Mouse (Mus musculus) heart, embryonic 11.5 days (tissue): ENCODE measurements around the gene Xpnpep3. TPM values are rescaled to one million over a fixed set of nuclear protein-coding genes. Genes with fewer than 3 reads are reported as not detected.

Experiments
- ATAC-seq: fragments of 200-750 bp; cut with Nextera tagmentation; replicated peaks from 2 replicates; pipeline ENCODE4 v1.8.0; 2017; ENCODE audit warnings: moderate library complexity; ENCODE audit not compliant: insufficient number of reproducible peaks, low FRiP score, low TSS enrichment
- H3K27ac ChIP-seq: fragments of 300-500 bp; sonication (generic); 2 replicates; pipeline ENCODE4 v1.5.1; 2014; ENCODE audit warnings: mild to moderate bottlenecking, low read depth, low read length
- H3K27me3 ChIP-seq: fragments of 300-500 bp; sonication (generic); 2 replicates; pipeline ENCODE4 v1.6.1; 2014; ENCODE audit warnings: mild to moderate bottlenecking, low read length, mixed read lengths; ENCODE audit not compliant: control insufficient read depth, insufficient read depth
- H3K36me3 ChIP-seq: fragments of 300-500 bp; sonication (generic); 2 replicates; pipeline ENCODE4 v1.6.1; 2014; ENCODE audit warnings: mild to moderate bottlenecking, low read length, moderate library complexity, mixed read lengths; ENCODE audit not compliant: control insufficient read depth, insufficient read depth
- H3K4me1 ChIP-seq: fragments of 300-500 bp; sonication (generic); 2 replicates; pipeline ENCODE4 v1.6.1; 2014; ENCODE audit warnings: low read length; ENCODE audit not compliant: control insufficient read depth, insufficient read depth
- H3K4me2 ChIP-seq: fragments of 300-500 bp; sonication (generic); 2 replicates; pipeline ENCODE4 v1.6.1; 2014; ENCODE audit warnings: mild to moderate bottlenecking, moderate library complexity
- H3K4me3 ChIP-seq: fragments of 300-500 bp; sonication (generic); 2 replicates; pipeline ENCODE4 v1.5.1; 2014; ENCODE audit warnings: low read depth, low read length
- H3K9ac ChIP-seq: fragments of 300-500 bp; sonication (generic); 2 replicates; pipeline ENCODE4 v1.6.1; 2014; ENCODE audit warnings: mild to moderate bottlenecking, low read depth, low read length, moderate library complexity
- H3K9me3 ChIP-seq: fragments of 300-500 bp; sonication (generic); replicated peaks from 2 replicates; pipeline ENCODE4 v1.6.1; 2016; ENCODE audit warnings: low read length; ENCODE audit not compliant: control insufficient read depth
- WGBS: fragments of 180-500 bp; shearing (Covaris S2); extraction: QIAGEN DNeasy Blood & Tissue Kit; methylation state at CpG from one replicate; pipeline ENCODE4 v1.1.7; 2014; ENCODE audit not compliant: insufficient replicate concordance; 5-methylcytosine and 5-hydroxymethylcytosine counted together
- polyA plus RNA-seq: library from polyadenylated mRNA; unstranded; fragments of >200 nt; fragmentation: Nextera tagmentation; extraction: Ambion mirVana; gene quantifications from 2 replicates; pipeline ENCODE4 v1.2.1, GENCODE M21; 2014

Gene Xpnpep3
- polyA plus RNA-seq, 1 experiment from 2014 or later = 9.6 TPM

DNA sequence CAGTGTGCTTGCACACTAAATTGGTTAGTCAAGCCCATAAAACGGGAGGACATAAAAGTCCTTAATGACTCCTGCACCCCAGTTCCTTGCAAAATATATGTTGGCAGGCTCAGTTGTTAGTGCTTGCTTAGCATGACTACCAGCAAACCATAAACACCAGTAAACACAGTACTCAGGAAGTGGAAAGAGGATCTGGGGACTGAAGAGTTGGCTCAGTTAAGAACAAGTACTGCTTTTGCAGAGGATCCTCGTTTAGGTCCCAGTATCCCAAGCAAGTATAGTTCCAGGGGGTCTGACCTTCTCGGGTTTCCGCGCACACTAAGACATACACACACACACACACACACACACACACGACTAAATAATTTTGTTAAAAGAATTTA lies 38.9 kb upstream of the Xpnpep3 start:
- Histone ChIP-seq H3K4me1 (0 out of 2 replicates have a peak, but pooled peaks cover 3% of the 10 kb centered on the region), H3K36me3 (peaks cover 5% of the 10 kb centered on the region), H3K9me3 (no peaks in the 10 kb centered on the region), H3K4me2 (peak overlapping the region; percentile 66), H3K9ac (no peak overlapping the region), H3K27me3 (no peaks in the 10 kb centered on the region), H3K4me3 (peak overlapping the region; percentile 54), H3K27ac (peak overlapping the region; percentile 62; the same call in 1 of the 2 replicates)
- WGBS = 35% methylated on average over 6 of the region's 6 CpGs
- ATAC-seq = peak; percentile 36; the same call in 1 of the 2 replicates

DNA sequence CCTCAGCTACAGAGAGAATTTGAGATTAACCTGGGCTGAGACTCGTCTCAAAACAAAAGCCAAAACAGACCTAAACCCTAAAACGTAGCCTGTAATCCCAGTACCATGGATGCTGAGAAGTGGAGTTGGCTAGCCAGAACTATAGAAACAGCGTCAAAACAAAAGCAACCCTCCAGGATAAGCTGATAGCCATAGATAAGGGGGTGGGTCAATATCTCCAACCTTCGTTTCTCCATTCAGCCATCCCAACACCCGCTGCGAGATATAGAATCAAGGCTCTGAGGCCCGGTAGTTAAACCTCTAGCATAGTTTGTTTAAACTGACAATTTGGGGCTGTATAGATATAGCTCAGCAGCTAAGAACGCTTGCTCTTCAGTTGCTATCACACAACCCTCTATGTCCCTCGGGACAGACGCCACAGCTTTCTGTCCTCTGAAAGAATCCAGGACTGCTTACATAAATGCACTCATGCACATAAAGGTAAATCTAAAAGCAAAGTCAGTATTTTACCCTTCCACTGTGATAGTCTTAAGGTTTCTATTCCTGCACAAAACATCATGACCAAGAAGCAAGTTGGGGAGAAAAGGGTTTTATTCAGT lies 38.4 kb upstream of the Xpnpep3 start:
- no peak for ATAC-seq
- Histone ChIP-seq H3K27ac (peak overlapping the region; percentile 62; the same call in 1 of the 2 replicates), H3K9me3 (no peaks in the 10 kb centered on the region), H3K4me3 (peak overlapping the region; percentile 54; the same call in 1 of the 2 replicates), H3K9ac (no peak overlapping the region), H3K27me3 (no peaks in the 10 kb centered on the region), H3K36me3 (peaks cover 8% of the 10 kb centered on the region), H3K4me1 (0 out of 2 replicates have a peak, but pooled peaks cover 3% of the 10 kb centered on the region), H3K4me2 (peak overlapping the region; percentile 66)
- 21% methylated on average over 10 of the region's 10 CpGs for WGBS

DNA sequence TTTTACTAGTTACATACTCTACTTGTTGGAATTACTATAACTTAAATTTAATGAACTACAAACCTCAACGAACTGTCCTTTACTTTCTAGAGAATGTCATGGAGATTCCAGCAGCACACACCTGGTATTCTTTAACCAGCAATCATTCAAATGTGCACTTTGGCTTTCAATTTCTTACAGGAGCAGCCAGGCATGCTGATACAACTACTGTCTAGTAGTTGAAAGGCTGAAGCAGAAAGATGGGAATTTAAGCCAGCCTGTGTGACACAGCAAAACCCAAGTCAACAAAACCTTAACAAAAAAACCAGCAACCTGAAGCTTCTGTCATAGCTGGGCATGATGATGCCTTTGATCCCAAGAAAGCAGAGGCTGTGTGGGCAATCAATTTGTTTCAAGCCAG lies 37.4 kb upstream of the Xpnpep3 start:
- no peak for ATAC-seq
- Histone ChIP-seq H3K36me3 (peaks cover 15% of the 10 kb centered on the region), H3K4me3 (no peak overlapping the region), H3K27ac (no peak overlapping the region), H3K4me2 (no peak overlapping the region), H3K27me3 (no peaks in the 10 kb centered on the region), H3K9ac (no peak overlapping the region), H3K4me1 (0 out of 2 replicates have a peak, but pooled peaks cover 3% of the 10 kb centered on the region), H3K9me3 (no peaks in the 10 kb centered on the region)
- WGBS = 86% methylated on average over 1 of the region's 1 CpGs

DNA sequence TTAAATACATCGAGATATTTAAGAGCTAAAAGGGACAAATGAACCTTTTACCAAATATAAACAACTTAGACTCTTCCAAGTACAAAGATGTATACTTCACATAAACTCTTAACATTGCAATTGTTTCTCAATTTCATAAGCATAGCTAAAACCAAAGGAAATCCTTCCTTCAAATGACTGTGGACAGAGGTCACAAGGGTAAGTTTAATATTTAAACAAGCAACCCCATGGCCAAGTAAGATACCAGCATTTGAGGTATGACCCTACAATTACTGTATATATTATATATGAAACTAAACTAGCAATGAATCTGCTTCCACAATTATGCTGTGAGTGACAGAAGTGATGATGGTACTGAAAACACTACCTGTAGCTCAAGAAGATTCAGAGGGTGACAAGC lies 35.7 kb upstream of the Xpnpep3 start:
- no peak for ATAC-seq
- Histone ChIP-seq H3K9ac (no peak overlapping the region), H3K27ac (no peak overlapping the region), H3K4me2 (no peak overlapping the region), H3K4me1 (0 out of 2 replicates have a peak, but pooled peaks cover 3% of the 10 kb centered on the region), H3K27me3 (no peaks in the 10 kb centered on the region), H3K4me3 (no peak overlapping the region), H3K9me3 (no peaks in the 10 kb centered on the region), H3K36me3 (peaks cover 23% of the 10 kb centered on the region)
- WGBS = 96% methylated on average over 1 of the region's 1 CpGs

DNA sequence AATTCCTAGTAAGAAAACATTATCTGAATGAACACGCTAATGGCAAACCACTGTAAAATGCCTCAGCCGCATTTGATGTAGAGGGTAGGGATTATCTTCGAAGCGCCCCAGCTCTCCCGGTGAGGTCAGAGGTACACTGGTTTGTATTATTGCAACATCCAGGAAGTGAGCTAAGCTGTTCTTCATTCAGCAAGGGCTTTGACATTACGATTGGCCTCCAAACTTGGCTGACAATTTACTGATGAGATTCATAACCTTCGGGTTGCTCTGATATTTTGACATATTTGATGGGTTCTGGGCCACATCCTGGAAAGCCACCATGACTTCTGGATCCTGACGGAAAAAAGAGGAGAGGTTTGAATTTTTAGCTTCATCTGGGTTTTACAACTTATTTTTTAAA lies 34.7 kb upstream of the Xpnpep3 start:
- Histone ChIP-seq H3K4me2 (no peak overlapping the region), H3K9ac (no peak overlapping the region), H3K27ac (no peak overlapping the region), H3K4me1 (0 out of 2 replicates have a peak, but pooled peaks cover 3% of the 10 kb centered on the region), H3K27me3 (no peaks in the 10 kb centered on the region), H3K4me3 (no peak overlapping the region), H3K9me3 (no peaks in the 10 kb centered on the region), H3K36me3 (peaks cover 30% of the 10 kb centered on the region)
- WGBS = 89% methylated on average over 8 of the region's 8 CpGs
- ATAC-seq = no peak

DNA sequence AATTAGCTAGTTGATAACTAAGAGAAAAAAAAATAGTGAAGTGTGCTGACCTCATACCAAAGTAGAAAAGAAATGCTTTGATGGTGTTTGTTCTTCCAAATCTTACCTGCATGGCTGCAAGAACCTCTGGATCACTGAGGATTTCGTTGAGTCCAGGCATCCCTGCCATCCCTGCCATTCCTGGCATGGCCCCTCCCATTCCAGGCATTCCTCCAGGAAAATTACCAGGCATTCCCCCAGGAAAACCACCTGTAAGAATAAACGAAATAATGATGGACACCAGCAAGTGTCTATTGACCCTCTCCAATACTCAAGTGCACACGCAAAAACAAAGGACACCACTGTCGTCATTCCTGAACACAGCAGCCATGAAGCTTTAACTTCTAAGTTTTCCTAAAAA lies 33.7 kb upstream of the Xpnpep3 start:
- Histone ChIP-seq H3K27me3 (no peaks in the 10 kb centered on the region), H3K4me2 (no peak overlapping the region), H3K36me3 (peaks cover 33% of the 10 kb centered on the region), H3K4me1 (0 out of 2 replicates have a peak, but pooled peaks cover 3% of the 10 kb centered on the region), H3K27ac (no peak overlapping the region), H3K9ac (no peak overlapping the region), H3K9me3 (no peaks in the 10 kb centered on the region), H3K4me3 (no peak overlapping the region)
- ATAC-seq = no peak
- WGBS = 80% methylated on average over 4 of the region's 4 CpGs

DNA sequence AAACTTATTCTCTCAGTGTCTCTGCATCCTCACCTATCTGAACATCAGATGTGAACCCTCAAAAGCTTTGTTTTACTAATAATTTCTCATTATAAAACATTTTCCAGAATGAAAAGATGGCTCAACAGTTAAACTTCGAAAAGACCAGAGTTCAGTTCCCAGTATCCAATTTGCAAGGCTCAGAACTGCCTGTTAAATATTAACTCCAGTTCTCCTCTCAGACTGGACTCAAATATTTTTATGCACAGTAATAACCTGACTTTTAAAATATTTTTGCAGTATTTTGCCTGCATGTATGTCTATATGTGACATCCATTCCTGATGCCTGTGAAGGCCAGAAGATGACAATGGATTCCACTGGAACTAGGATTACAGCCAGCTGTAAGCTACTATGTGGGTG lies 31.3 kb upstream of the Xpnpep3 start:
- ATAC-seq = no peak

DNA sequence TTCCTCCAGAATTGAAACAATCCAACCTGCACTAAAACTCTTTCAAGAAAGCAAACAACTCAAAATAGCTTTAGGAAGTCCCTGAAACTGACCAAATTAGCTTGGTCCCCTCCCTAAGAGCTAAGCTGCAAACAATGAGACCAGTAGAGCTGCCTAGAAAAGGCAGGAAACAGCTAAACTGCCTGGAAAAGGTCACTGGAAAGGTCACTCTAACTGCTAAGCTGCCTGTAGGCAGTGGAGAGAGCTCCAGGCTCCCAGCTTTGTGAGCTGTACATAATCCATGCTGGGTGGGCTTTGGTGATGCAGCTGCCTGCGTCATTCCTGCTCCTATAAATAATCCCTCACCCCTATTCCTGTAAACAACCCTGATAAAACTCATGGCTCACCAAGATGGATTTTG lies 29.6 kb upstream of the Xpnpep3 start:
- Histone ChIP-seq H3K4me3 (no peak overlapping the region), H3K27me3 (no peaks in the 10 kb centered on the region), H3K4me1 (no peaks in the 10 kb centered on the region), H3K27ac (no peak overlapping the region), H3K4me2 (no peak overlapping the region), H3K9ac (no peak overlapping the region), H3K9me3 (no peaks in the 10 kb centered on the region), H3K36me3 (peaks cover 32% of the 10 kb centered on the region)
- no peak for ATAC-seq
- 85% methylated on average over 1 of the region's 1 CpGs for WGBS

More for the DNA sequence above, 31.3 kb upstream of the Xpnpep3 start:
- Histone ChIP-seq H3K4me2 (no peak overlapping the region), H3K9ac (no peak overlapping the region), H3K27ac (no peak overlapping the region), H3K4me1 (no peaks in the 10 kb centered on the region), H3K9me3 (no peaks in the 10 kb centered on the region), H3K4me3 (no peak overlapping the region), H3K36me3 (peaks cover 34% of the 10 kb centered on the region), H3K27me3 (no peaks in the 10 kb centered on the region)
- WGBS = 83% methylated on average over 1 of the region's 1 CpGs

DNA sequence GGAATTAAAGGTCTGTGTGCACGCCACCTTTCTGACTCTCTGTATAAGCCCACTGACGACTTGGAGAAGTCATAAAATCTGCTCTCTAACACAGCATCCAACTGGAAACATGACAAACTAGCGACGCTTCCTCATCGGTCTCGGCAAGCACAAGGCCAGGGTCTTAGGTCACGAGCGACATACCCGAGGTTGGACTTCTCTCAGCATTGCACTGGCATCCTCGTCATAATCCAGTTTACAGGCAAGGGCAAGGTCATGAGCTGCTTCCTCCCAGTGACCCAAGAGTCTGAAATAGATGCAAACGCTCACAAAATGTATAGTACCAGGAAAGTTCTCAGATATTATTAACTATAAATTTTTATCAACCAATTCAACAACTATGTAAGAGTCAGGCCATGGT lies 25.3 kb upstream of the Xpnpep3 start:
- H3K36me3 ChIP-seq = peaks cover 20% of the 10 kb centered on the region
- no peak overlapping the region for H3K27ac ChIP-seq
- no peaks in the 10 kb centered on the region for H3K27me3 ChIP-seq
- no peak overlapping the region for H3K4me2 ChIP-seq
- 91% methylated on average over 11 of the region's 11 CpGs for WGBS
- no peak overlapping the region for H3K4me3 ChIP-seq
- no peaks in the 10 kb centered on the region for H3K9me3 ChIP-seq
- no peak overlapping the region for H3K9ac ChIP-seq
- ATAC-seq = no peak
- no peaks in the 10 kb centered on the region for H3K4me1 ChIP-seq
